Mouse (Mus musculus): Measurements from ENCODE around the gene Urm1.

Gene Urm1

GRCm38 (mm10) chr2:29827709-29828024, 7.8 kb downstream of the Urm1 start:
- DNase-seq (ENCODE audit: low spot score) = no peak

- no peak for DNase-seq (ENCODE audit: low spot score)
Observed at GRCm38 (mm10) chr2:29831106-29831505, 11.2 kb downstream of the Urm1 start.

GRCm38 (mm10) chr2:29833796-29834195, 13.9 kb downstream of the Urm1 start:
- no peak for DNase-seq (ENCODE audit: low spot score)

- no peak for DNase-seq (ENCODE audit: low spot score)
Observed at GRCm38 (mm10) chr2:29835391-29835899, 15.6 kb downstream of the Urm1 start.

- DNase-seq (ENCODE audit: low spot score) = no peak
Observed at GRCm38 (mm10) chr2:29839460-29839859, 19.6 kb downstream of the Urm1 start.

GRCm38 (mm10) chr2:29843231-29844105, 23.6 kb downstream of the Urm1 start:
- no peak for DNase-seq (ENCODE audit: low spot score)

GRCm38 (mm10) chr2:29844115-29844514, 24.2 kb downstream of the Urm1 start:
- DNase-seq (ENCODE audit: low spot score) = no peak

- no peak for DNase-seq (ENCODE audit: low spot score)
Observed at GRCm38 (mm10) chr2:29844661-29845060, 24.8 kb downstream of the Urm1 start.

GRCm38 (mm10) chr2:29845636-29846035, 25.8 kb downstream of the Urm1 start:
- DNase-seq (ENCODE audit: low spot score) = no peak

GRCm38 (mm10) chr2:29846061-29846853, 26.4 kb downstream of the Urm1 start:
- DNase-seq (ENCODE audit: low spot score) = no peak

GRCm38 (mm10) chr2:29846911-29847310, 27.0 kb downstream of the Urm1 start:
- DNase-seq (ENCODE audit: low spot score) = no peak

GRCm38 (mm10) chr2:29849041-29849440, 29.2 kb downstream of the Urm1 start:
- DNase-seq (ENCODE audit: low spot score) = no peak

GRCm38 (mm10) chr2:29849841-29850480, 30.1 kb downstream of the Urm1 start:
- DNase-seq (ENCODE audit: low spot score) = no peak

GRCm38 (mm10) chr2:29852957-29853485, 33.1 kb downstream of the Urm1 start:
- DNase-seq (ENCODE audit: low spot score) = no peak

- DNase-seq (ENCODE audit: low spot score) = no peak
Observed at GRCm38 (mm10) chr2:29853736-29854135, 33.9 kb downstream of the Urm1 start.

- no peak for DNase-seq (ENCODE audit: low spot score)
Observed at GRCm38 (mm10) chr2:29855585-29856210, 35.8 kb downstream of the Urm1 start.

GRCm38 (mm10) chr2:29856451-29857260, 36.8 kb downstream of the Urm1 start:
- DNase-seq (ENCODE audit: low spot score) = no peak

GRCm38 (mm10) chr2:29857341-29857740, 37.5 kb downstream of the Urm1 start:
- no peak for DNase-seq (ENCODE audit: low spot score)

GRCm38 (mm10) chr2:29857967-29858366, 38.1 kb downstream of the Urm1 start:
- DNase-seq (ENCODE audit: low spot score) = no peak

- DNase-seq (ENCODE audit: low spot score) = no peak
Observed at GRCm38 (mm10) chr2:29858748-29859473, 39.0 kb downstream of the Urm1 start.

All from testis, postnatal 14 days (tissue).